Mouse (Mus musculus) heart, postnatal 25 days (tissue): ENCODE measurements around the gene AU040320. TPM values are rescaled to one million over a fixed set of nuclear protein-coding genes. Genes with fewer than 3 reads are reported as not detected.

ENCODE experiments used
- DNase-seq: peaks from one replicate; pipeline ENCODE4 v3.0.0; 2022; ENCODE audit warnings: low spot score
- intact Hi-C: fragments of 180-260 bp; cut with DNase I; formaldehyde crosslinking; loops from one replicate; pipeline ENCODE4 v1.15.1; 2025
- total RNA-seq, 2 experiments: library from RNA; stranded (reverse); gene quantifications; 2 replicates each; pipeline ENCODE4 v1.2.3; 2021

The AU040320 gene
- 10 to 100 TPM; 29.6 to 33.5 TPM for total RNA-seq

- DNase-seq = peak; percentile 95
- intact Hi-C loops = loop anchor here (5.0 to 10.0 kb wide), 2 partner anchors 76 to 211 kb away; partner anchors contain the start of genes Psmb2 and Zmym4
Observed at GRCm38 (mm10) chr4:126753268-126754230, at the start of gene AU040320, which contains the start of gene Ncdn. Gene AU040320 (plus strand): TSS chr4:126753544. Gene Ncdn (minus strand): TSS chr4:126753438.

GRCm38 (mm10) chr4:126706630-126707438, 46.5 kb upstream of the AU040320 start:
- intact Hi-C loops = no loop called here
- no peak for DNase-seq

- DNase-seq = no peak
- intact Hi-C loops = no loop called here
Observed at GRCm38 (mm10) chr4:126707439-126707826, 45.9 kb upstream of the AU040320 start.

- DNase-seq = no peak
- intact Hi-C loops = no loop called here
Observed at GRCm38 (mm10) chr4:126732111-126732510, 21.2 kb upstream of the AU040320 start.

- intact Hi-C loops = no loop called here
Observed at GRCm38 (mm10) chr4:126732531-126733380, 20.6 kb upstream of the AU040320 start.

GRCm38 (mm10) chr4:126734001-126734603, 19.2 kb upstream of the AU040320 start:
- no peak for DNase-seq
- intact Hi-C loops = no loop called here

More at GRCm38 (mm10) chr4:126732531-126733380, 20.6 kb upstream of the AU040320 start:
- DNase-seq = no peak

- intact Hi-C loops = no loop called here
- no peak for DNase-seq
Observed at GRCm38 (mm10) chr4:126734700-126735381, 18.5 kb upstream of the AU040320 start.

- no peak for DNase-seq
- intact Hi-C loops = no loop called here
Observed at GRCm38 (mm10) chr4:126735382-126736000, 17.9 kb upstream of the AU040320 start.

- no peak for DNase-seq
Observed at GRCm38 (mm10) chr4:126736001-126736414, 17.3 kb upstream of the AU040320 start, which contains the start of gene Tfap2e. Gene Tfap2e (minus strand): TSS chr4:126736240.

GRCm38 (mm10) chr4:126739966-126740676, 13.2 kb upstream of the AU040320 start:
- DNase-seq = no peak
- intact Hi-C loops = no loop called here

More at GRCm38 (mm10) chr4:126736001-126736414, 17.3 kb upstream of the AU040320 start, which contains the start of gene Tfap2e:
- intact Hi-C loops = no loop called here

- intact Hi-C loops = loop anchor here (1.0 kb wide), 2 partner anchors 108 to 141 kb away; no protein-coding TSS in a partner anchor
- DNase-seq = peak; percentile 44
Observed at GRCm38 (mm10) chr4:126741448-126741847, 11.9 kb upstream of the AU040320 start.

GRCm38 (mm10) chr4:126742976-126743375, 10.4 kb upstream of the AU040320 start:
- intact Hi-C loops = loop anchor here (2.0 kb wide), 1 partner anchor 188 kb away; no protein-coding TSS in a partner anchor
- DNase-seq = no peak

GRCm38 (mm10) chr4:126743713-126744112, 9.6 kb upstream of the AU040320 start:
- intact Hi-C loops = loop anchor here (2.0 kb wide), 1 partner anchor 189 kb away; no protein-coding TSS in a partner anchor
- no peak for DNase-seq

GRCm38 (mm10) chr4:126744831-126745230, 8.5 kb upstream of the AU040320 start:
- intact Hi-C loops = no loop called here
- no peak for DNase-seq

- intact Hi-C loops = loop anchor here (2.0 kb wide), 1 partner anchor 95 kb away; no protein-coding TSS in a partner anchor
- DNase-seq = no peak
Observed at GRCm38 (mm10) chr4:126745506-126746193, 7.7 kb upstream of the AU040320 start.

- no peak for DNase-seq
- intact Hi-C loops = loop anchor here (2.0 kb wide), 1 partner anchor 94 kb away; no protein-coding TSS in a partner anchor
Observed at GRCm38 (mm10) chr4:126746194-126746840, 7.0 kb upstream of the AU040320 start.
